Mouse (Mus musculus) ES-CJ7 (cell line): ENCODE results near the gene Map9.
"Not testable (repeated sequence)": the region's sequence is repeated elsewhere in the genome, so short reads cannot be mapped to it uniquely, and the experiment has no call there.

Experiments used
- DNase-seq: peaks from one replicate; pipeline ENCODE4 v3.0.0; 2011; ENCODE audit warnings: low read depth, low spot score

Gene Map9

GRCm38 (mm10) chr3:82357797-82358524, at the start of gene Map9:
Gene Map9, plus strand, starts transcription at chr3:82358044.
- peak; percentile 99 for DNase-seq

- DNase-seq: no peak
Measured at GRCm38 (mm10) chr3:82315728-82316127, 42.1 kb upstream of the Map9 start.

DNA sequence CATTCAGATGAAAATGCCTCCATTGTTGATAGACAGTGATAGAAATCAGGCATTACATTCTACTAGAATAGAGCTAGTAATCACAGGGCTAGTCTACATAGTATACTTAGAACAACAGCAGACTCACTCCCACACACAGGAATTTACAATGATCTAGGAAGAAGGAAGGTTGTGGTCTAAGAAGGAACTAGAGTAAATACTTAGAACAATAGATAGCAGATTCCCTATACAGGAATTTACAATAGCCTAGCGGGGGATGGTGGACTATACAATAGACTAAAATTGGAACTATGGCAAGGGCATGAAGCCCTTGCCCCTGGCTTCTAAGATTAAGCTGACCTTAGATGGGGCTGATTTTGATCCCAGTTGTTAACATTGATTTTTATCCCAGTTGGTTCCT, 31.1 kb upstream of the Map9 start:
- DNase-seq: not testable (repeated sequence)

GRCm38 (mm10) chr3:82332067-82332466, 25.8 kb upstream of the Map9 start:
- no peak for DNase-seq

DNA sequence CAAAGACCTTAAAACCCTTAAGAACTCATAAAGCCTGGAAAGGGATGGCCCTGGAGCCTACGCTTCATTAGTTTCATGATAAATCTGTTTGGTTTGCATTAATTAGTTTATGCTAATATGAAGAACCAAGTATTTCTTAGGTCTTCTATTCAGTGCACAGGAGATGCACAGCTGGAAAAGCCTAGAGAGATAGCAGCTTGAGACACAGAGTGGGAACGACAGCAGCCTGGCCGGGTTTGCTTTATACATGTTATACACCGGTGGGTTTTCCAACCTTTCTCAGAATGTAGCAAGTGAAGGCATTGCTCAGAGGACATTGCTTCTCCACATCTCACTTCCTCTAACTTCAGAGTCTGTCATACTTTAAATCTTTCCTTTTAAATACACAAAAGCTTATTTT, 25.3 kb upstream of the Map9 start:
- DNase-seq: no peak

DNA sequence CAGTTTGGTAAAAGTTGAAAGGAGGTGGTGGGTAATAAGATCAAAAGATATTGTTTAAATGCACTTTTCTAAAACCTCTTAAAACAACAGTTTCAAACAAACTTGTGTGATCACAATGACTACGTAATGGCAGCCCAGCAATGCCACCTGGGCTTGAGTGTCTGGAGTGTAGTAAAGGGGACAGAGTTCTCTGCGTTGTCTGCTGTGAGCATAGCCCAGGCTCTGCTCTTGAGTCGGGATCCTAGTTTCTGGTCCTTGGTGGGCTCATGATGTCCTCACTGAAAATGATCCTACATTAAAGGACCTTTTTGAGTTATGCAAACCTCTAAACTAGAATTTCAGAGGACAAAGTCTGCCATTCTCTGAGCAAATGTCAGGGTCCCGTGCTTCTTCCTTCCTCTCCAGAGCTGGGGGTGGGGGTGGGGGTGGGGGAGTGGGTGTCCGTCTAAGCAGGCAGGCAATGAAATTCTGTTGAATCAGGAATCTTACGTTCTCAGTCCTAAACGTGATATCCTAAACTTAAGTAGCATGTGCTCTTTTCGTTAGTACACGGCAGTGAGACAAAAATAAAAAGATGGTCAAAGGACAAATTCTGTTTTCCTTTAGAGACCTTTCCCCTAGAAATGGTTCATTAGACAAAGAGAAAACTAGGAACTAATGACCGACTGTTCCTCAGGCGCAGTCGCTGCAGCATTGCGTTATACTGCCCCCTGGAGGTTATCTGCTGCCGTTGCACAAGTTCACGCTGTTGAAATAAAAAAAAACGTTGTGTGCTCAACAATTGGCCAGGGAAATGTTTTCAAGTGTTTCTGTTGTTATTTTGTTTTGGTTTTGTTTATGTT, 24.5 kb upstream of the Map9 start:
- DNase-seq: peak; percentile 67

DNA sequence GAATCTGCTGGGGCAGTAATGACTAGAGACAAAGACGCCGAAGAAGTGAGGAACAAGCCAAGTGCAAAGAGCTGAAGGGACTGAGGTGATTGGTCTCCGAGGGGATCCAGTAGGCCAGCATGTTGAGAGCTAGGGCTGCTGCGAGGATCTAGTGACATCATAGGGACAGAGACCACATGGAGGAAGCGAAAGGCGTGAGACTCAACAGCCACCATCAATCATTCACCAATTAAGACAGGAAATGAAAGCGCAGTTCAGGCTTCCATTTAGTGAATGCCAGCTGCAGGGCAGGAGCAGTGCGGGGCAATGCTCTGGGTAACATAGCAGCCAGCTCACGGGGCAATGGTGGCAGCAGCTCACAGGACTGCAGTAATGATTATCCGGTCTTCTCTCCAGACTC, 17.7 kb upstream of the Map9 start:
- DNase-seq: no peak

DNA sequence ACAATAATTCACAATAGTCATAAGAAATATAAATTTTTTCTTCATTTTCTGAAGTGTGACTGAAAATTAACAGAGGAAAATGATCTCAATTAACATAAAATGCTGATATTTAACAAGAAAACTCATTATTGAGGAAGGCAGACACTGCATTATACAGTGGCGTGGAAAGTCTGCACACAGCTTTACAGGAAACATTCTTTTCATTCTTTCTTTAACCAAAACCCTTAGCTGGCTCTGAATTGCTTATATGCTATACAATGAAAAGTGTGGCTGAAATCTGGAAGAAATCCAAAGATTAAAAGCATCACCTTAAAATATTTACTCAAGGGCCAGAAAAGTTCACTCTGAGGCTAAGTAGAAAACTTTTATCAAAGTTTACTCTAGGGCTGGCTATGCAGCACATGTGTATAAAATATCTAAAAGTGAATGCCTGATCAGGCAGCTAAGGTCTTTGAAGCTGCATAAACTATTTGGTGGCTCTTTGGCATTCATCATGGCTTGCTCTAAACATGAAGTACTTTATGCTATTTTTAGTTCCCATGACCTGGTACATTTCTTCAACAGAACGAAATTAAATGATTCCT, 9.5 kb upstream of the Map9 start:
- no peak for DNase-seq

GRCm38 (mm10) chr3:82350321-82350720, 7.5 kb upstream of the Map9 start:
- DNase-seq: no peak

GRCm38 (mm10) chr3:82357340-82357739, 504 bp upstream of the Map9 start:
- no peak for DNase-seq

- no peak for DNase-seq
Measured at GRCm38 (mm10) chr3:82359036-82359435, 1.2 kb downstream of the Map9 start.

- DNase-seq: peak; percentile 42
Measured at GRCm38 (mm10) chr3:82362452-82362851, 4.6 kb downstream of the Map9 start.

- DNase-seq: no peak
Measured at GRCm38 (mm10) chr3:82364505-82364904, 6.7 kb downstream of the Map9 start.

GRCm38 (mm10) chr3:82364988-82365387, 7.1 kb downstream of the Map9 start:
- peak; percentile 31 for DNase-seq

DNA sequence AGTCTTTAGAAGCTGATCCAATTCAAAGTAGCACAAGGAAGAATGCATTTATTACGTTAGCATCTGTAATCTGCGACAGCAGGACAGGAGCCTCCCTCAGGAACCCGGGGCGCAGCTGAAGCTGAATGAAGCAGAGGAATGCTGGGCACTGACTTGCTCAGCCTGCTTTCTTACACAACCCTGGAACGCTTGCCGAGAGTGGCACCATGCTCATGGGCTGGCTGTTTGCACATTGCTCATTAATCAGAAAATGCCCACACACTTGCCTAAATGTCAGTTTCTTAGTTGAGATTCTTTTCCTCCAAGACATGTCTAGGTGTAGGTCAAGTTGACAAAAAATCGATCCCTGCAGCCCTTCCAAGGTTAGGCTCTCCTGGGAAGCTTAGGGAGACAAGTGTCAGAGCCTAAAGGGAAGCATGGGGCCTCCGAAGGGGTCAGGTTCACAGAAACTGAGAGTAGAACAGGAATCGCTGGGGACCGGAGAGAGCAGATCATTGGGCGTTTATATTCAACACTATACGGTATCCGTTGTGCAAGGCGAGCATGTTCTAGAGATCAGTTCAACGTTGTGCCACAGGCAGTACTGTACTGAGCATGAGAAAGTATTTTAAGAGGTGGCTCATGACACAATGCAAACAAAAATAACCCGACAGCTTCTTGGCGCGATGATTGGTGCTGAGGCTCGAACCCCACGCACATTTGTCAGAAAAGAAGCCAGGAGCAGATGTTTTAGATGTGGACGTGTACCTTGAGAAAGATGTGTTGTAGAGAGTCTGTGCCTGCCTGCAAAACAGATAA, 11.4 kb downstream of the Map9 start:
- no peak for DNase-seq

DNA sequence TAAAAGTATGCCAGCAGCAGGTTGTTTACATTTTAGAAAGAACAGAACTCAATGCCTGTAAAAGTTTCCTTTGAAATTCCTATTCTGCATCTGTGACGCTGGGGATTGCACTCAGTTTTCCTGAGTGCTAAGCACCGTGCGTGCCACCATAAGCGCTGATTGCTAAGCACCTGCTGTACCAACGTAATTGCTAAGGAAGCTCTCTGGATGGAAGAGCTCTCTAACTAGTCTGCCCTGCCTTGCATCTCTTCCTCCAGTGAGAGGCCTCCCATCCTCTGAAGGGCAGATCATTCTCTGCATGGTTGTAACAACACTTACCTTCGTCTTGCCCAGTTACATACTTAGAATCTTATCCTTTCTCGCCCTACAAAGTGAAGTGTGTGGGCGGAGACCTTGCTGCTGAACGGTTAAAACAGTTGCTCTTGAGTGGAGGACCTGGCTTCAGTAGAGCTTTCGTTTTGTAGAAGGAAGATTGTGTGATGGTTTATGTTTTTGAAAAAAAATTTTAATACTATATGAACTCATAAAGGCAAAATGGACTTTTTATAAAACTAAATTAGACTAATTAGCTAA, 12.7 kb downstream of the Map9 start:
- DNase-seq: no peak

- no peak for DNase-seq
Measured at GRCm38 (mm10) chr3:82376965-82377364, 19.1 kb downstream of the Map9 start.

DNA sequence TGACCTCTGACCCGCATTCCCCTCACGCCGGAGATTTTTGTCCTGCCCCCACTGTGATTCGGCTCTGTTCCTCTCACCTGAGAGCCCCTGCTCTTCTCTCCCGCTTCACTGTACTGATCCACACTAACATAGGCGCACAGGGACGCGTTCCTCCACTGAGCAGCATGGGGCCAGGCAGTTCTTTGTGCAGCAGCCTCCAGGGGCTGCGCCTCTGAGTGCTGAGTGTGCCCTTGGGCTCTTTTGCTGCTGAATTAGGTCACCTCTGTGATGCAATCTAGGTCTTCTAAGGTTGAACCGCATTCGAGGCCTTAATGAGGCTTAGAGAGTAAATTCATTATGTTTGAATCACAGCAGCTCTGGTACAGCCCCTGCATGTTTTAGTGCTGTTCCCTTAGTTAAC, 24.5 kb downstream of the Map9 start:
- DNase-seq: peak; percentile 79

GRCm38 (mm10) chr3:82385091-82385490, 27.2 kb downstream of the Map9 start:
- DNase-seq: peak; percentile 34

DNA sequence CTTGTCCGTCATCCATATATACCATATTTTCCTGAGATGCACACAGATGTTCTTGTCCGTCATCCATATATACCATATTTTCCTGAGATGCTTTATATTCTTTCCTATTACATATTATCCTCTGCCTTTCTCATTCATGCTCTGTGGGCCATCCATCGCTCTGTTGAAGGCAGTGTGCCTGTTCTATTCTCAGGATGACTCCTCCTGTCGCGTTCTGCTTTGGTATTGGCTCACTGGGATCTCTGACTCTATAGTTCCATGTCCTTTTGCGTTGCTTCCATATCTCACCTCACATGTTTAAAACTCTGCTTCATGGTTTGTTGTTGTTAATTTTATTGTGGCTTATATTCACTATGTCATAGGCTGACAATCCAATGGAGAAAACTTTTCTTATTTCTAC, 48.0 kb downstream of the Map9 start:
- DNase-seq: no peak

- no peak for DNase-seq
Measured at GRCm38 (mm10) chr3:82406336-82406735, 48.5 kb downstream of the Map9 start.
